Mouse (Mus musculus): ENCODE data around the gene Gm4027.
"Not testable (repeated sequence)": the region's sequence is repeated elsewhere in the genome, so short reads cannot be mapped to it uniquely, and the experiment has no call there.

The Gm4027 gene

GRCm38 (mm10) chr12:87618569-87618968, at the start of gene Gm4027:
Gene Gm4027, plus strand, starts transcription at chr12:87618869.
- not testable (repeated sequence) for DNase-seq

- DNase-seq = not testable (repeated sequence)
Measured at GRCm38 (mm10) chr12:87601388-87601787, 17.3 kb upstream of the Gm4027 start.

- DNase-seq = not testable (repeated sequence)
Measured at GRCm38 (mm10) chr12:87602388-87602787, 16.3 kb upstream of the Gm4027 start, which contains the start of gene Oog1. Gene Oog1, plus strand, starts transcription at chr12:87602688.

- DNase-seq = not testable (repeated sequence)
Measured at GRCm38 (mm10) chr12:87644520-87644919, 25.9 kb downstream of the Gm4027 start, which contains the start of gene Gm16381. Gene Gm16381, minus strand, starts transcription at chr12:87644620.

- DNase-seq = not testable (repeated sequence)
Measured at GRCm38 (mm10) chr12:87652916-87653703, 34.4 kb downstream of the Gm4027 start.

All from layer of hippocampus, adult 9-11 months (tissue).